Comparison of ENCODE assay signal across 10 mouse cellular contexts in genomic region chr4:98789133-98789765, GRCm38 (mm10). TPM values are rescaled to one million over a fixed set of nuclear protein-coding genes. Genes with fewer than 3 reads are reported as not detected.
DNase-seq lines count a peak whose midpoint lies in the region; ATAC-seq and TF ChIP-seq lines count a peak whose summit lies in the region.
"Had no signal": no experiment of that assay in that cellular context is flagged by ENCODE, and none has a peak within 500 bp of the region (broad histone marks: within the 10 kb centered on the region; RNA-seq: fewer than 3 reads in every experiment).

No protein-coding gene starts in this region.

- 74% methylated on average over 7 of the region's 7 CpGs for whole genome bisulfite sequencing in heart, embryonic 10.5 days
- WGBS in hindbrain, embryonic 13.5 days, result 62% methylated on average over 7 of the region's 7 CpGs
- WGBS in liver, postnatal 0 days (ENCODE audit: insufficient replicate concordance), result 67% methylated on average over 7 of the region's 7 CpGs

- peak overlapping the region; percentile 51 for H3K4me2 ChIP-seq in hindbrain, embryonic 13.5 days
- peak overlapping the region; percentile 45 for H3K4me2 ChIP-seq in liver, postnatal 0 days (ENCODE audit: low read depth, low read length)

- ATAC-seq in hindbrain, embryonic 13.5 days (ENCODE audit: low FRiP score), result no peak; the same call in 1 of the 2 replicates
- ATAC-seq in liver, postnatal 0 days, result no peak

- intact Hi-C loops in heart, postnatal 14 days (cut with DNase I), result no loop called here
- intact Hi-C loops in left cerebral cortex, postnatal 10 days (cut with DNase I), result no loop called here

- no peak overlapping the region; the same call in 1 of the 2 replicates for H3K9ac ChIP-seq in hindbrain, embryonic 13.5 days
- no peak overlapping the region for H3K9ac ChIP-seq in liver, postnatal 0 days (replicated peaks)

- DNase-seq in heart, embryonic 10.5 days (ENCODE audit: low spot score), result no peak
- DNase-seq in heart, postnatal 14 days, result no peak
- DNase-seq in Muller cell, postnatal 12 days (ENCODE audit: inconsistent ontology term), result peak; percentile 35
- no peak for DNase-seq in liver, postnatal 0 days
- DNase-seq in ovary, adult 18-20 months (ENCODE audit: low spot score), result no peak
- no peak for DNase-seq in left cerebral cortex, postnatal 10 days (ENCODE audit: extremely low spot score in 1 of 2, low spot score in 2 of 2)
- no peak for DNase-seq in urinary bladder, postnatal 25 days (ENCODE audit: low spot score)
- DNase-seq: lung, adult 2 months; right cerebral cortex, postnatal 4 days had no signal

- H3K9me3 ChIP-seq in heart, embryonic 10.5 days, result no peaks in the 10 kb centered on the region
- no peaks in the 10 kb centered on the region for H3K9me3 ChIP-seq in hindbrain, embryonic 13.5 days
- H3K9me3 ChIP-seq in liver, postnatal 0 days (ENCODE audit: low read length), result no peaks in the 10 kb centered on the region

- no peaks in the 10 kb centered on the region for H3K36me3 ChIP-seq in heart, embryonic 10.5 days
- no peaks in the 10 kb centered on the region for H3K36me3 ChIP-seq in hindbrain, embryonic 13.5 days
- no peaks in the 10 kb centered on the region for H3K36me3 ChIP-seq in liver, postnatal 0 days (replicated peaks; ENCODE audit: insufficient read depth, low read length)

- H3K27me3 ChIP-seq in heart, embryonic 10.5 days (ENCODE audit: insufficient read depth, poor library complexity, severe bottlenecking), result peaks cover 17% of the 10 kb centered on the region
- H3K27me3 ChIP-seq in hindbrain, embryonic 13.5 days, result 0 out of 2 replicates have a peak, but pooled peaks cover 4% of the 10 kb centered on the region
- no peaks in the 10 kb centered on the region for H3K27me3 ChIP-seq in liver, postnatal 0 days (ENCODE audit: insufficient read depth, low read length)

- peak overlapping the region; percentile 63 for H3K27ac ChIP-seq in heart, embryonic 10.5 days
- H3K27ac ChIP-seq in hindbrain, embryonic 13.5 days, result no peak overlapping the region
- no peak overlapping the region for H3K27ac ChIP-seq in liver, postnatal 0 days (ENCODE audit: low read depth)

- no peak for TF ChIP-seq EP300 in liver, postnatal 0 days (IDR thresholded peaks at IDR 0.05; ENCODE audit: low read depth)

- peaks cover 6% of the 10 kb centered on the region for H3K4me1 ChIP-seq in heart, embryonic 10.5 days
- H3K4me1 ChIP-seq in hindbrain, embryonic 13.5 days (replicated peaks), result peaks cover 19% of the 10 kb centered on the region
- 0 out of 2 replicates have a peak, but pooled peaks cover 2% of the 10 kb centered on the region for H3K4me1 ChIP-seq in liver, postnatal 0 days (ENCODE audit: insufficient read depth)

- no peak for TF ChIP-seq CTCF in liver, postnatal 0 days (IDR thresholded peaks at IDR 0.05; ENCODE audit: low read depth)

- H3K4me3 ChIP-seq in heart, embryonic 10.5 days, result peak overlapping the region; percentile 54
- H3K4me3 ChIP-seq in hindbrain, embryonic 13.5 days, result peak overlapping the region; percentile 25
- no peak overlapping the region for H3K4me3 ChIP-seq in liver, postnatal 0 days (ENCODE audit: low read depth, low read length)

RNA-seq across cellular contexts. Expression of gene Kank4, which starts 28.1 kb away (rescaled TPM):
- polyA plus RNA-seq in heart, embryonic 10.5 days (2016; fragmentation: Nextera tagmentation; extraction: Ambion mirVana), result 0.34 and 0.60 TPM in 2 replicates
- under 1 TPM; 0.72 to 0.73 TPM for total RNA-seq in heart, postnatal 14 days (2021)
- 0.32 and 0.52 TPM in 2 replicates for polyA plus RNA-seq in hindbrain, embryonic 13.5 days (2015; fragmentation: Nextera tagmentation; extraction: Ambion mirVana)
- 0.08 TPM in 2 replicates for polyA plus RNA-seq in liver, postnatal 0 days (2015; fragmentation: Nextera tagmentation; extraction: Ambion mirVana)
- 1 to 10 TPM; 2.4 to 2.5 TPM for total RNA-seq in left cerebral cortex, postnatal 10 days (2021)

RNA-seq across cellular contexts. Expression of gene I0C0044D17Rik, which starts 34.4 kb away (rescaled TPM):
- polyA plus RNA-seq in heart, embryonic 10.5 days (2016; fragmentation: Nextera tagmentation; extraction: Ambion mirVana), result not detected in 2 replicates
- not detected for total RNA-seq in heart, postnatal 14 days (2021)
- polyA plus RNA-seq in hindbrain, embryonic 13.5 days (2015; fragmentation: Nextera tagmentation; extraction: Ambion mirVana), result not detected in 2 replicates
- polyA plus RNA-seq in liver, postnatal 0 days (2015; fragmentation: Nextera tagmentation; extraction: Ambion mirVana), result not detected in 2 replicates
- not detected for total RNA-seq in left cerebral cortex, postnatal 10 days (2021)
- polyA plus RNA-seq: lung, adult 2 months had no signal
